Mouse (Mus musculus): Measurements from ENCODE around the gene Gpr108. TPM values are rescaled to one million over a fixed set of nuclear protein-coding genes. Genes with fewer than 3 reads are reported as not detected.
"Not testable (repeated sequence)": the region's sequence is repeated elsewhere in the genome, so short reads cannot be mapped to it uniquely, and the experiment has no call there.

Gene Gpr108
- total RNA-seq (2021) = 10 to 100 TPM; 18.1 to 19.3 TPM
- long read RNA-seq, experiment 1, transcript Gpr108-204 (17 exons, 2,405 nt) = major isoform, 14 of 34 reads
- long read RNA-seq, experiment 1, transcript Gpr108-201 (17 exons, 2,064 nt) = minor isoform, 12 of 34 reads
- long read RNA-seq, experiment 1, partial matches to known transcripts = 2 of 34 reads
- long read RNA-seq, experiment 1, other reads (novel, unspliced or antisense) = 6 of 34 reads
- long read RNA-seq, experiment 2, transcript Gpr108-201 (17 exons, 2,064 nt) = minor isoform, 8 of 31 reads
- long read RNA-seq, experiment 2, transcript Gpr108-204 (17 exons, 2,405 nt) = major isoform, 13 of 31 reads
- long read RNA-seq, experiment 2, partial matches to known transcripts = 2 of 31 reads
- long read RNA-seq, experiment 2, other reads (novel, unspliced or antisense) = 8 of 31 reads

DNA sequence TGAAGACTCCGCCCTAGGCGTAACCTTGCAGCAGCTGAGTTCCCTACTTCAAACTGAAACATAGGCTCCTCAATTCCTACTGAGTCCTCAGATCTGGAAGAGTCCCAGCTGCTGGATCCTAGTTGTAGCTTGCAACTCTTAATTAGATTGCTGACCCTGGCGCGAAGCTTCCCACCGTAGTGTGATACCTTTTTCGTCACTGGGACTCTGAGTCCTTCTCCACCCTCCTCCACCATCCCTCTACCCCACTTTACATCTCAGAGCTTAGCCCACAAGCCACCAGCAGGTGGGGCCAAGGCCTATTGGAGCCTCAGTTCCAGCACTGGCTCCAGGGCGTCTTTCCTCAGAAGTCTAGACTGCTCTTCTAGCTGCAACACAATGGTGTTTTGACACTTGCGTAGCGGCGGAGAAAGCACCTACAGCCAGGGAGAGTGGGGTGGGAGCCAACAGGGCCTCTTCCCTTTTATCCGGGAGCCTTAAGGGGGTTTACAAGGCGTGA is at the start of gene Gpr108:
TSS of gene Gpr108 (minus strand) at position 246 of the 499 bp plus-strand sequence.
- peak; percentile 89 to 92 for DNase-seq (ENCODE audit: low spot score in 2 of 2)
- intact Hi-C loops (cut with DNase I) = loop anchor here (1.0 to 2.0 kb wide), 2 partner anchors 29 to 87 kb away; no protein-coding TSS in a partner anchor

DNA sequence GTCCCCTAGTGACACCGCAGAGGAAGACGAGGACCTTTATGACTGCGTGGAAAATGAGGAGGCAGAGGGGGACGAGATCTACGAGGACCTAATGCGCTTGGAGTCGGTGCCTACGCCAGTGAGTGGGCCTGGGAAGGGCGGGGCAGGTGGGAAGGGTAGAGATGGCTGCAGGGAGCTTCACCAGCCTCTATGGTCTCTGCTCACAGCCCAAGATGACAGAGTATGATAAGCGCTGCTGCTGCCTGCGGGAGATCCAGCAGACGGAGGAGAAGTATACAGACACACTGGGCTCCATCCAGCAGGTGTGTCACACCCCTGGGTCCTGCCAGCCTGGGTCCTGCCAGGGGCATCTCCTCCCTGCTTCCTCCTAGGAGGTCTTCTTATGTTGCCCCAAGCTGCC is 48.8 kb upstream of the Gpr108 start:
- intact Hi-C loops (cut with DNase I) = no loop called here

DNA sequence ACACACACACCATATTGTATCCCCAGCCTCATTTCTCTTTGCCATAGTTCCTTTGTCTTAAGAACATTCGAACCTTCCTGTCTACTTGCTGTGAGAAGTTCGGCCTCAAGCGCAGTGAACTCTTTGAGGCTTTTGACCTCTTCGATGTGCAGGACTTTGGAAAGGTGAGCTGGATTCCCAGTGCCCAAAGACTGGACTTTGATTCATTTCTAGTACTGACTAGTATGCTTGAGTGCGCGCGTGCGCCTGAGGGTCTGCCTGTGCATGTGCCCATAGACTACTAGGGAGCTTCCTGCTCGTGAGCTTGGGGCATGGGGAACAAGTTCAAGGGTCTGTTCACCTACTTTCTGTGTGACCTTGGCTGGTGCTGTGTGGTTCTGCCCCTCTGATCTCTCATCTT is 47.7 kb upstream of the Gpr108 start:
- intact Hi-C loops (cut with DNase I) = no loop called here

More for the DNA sequence above, 48.8 kb upstream of the Gpr108 start:
- no peak for DNase-seq (ENCODE audit: low spot score in 2 of 2)

DNA sequence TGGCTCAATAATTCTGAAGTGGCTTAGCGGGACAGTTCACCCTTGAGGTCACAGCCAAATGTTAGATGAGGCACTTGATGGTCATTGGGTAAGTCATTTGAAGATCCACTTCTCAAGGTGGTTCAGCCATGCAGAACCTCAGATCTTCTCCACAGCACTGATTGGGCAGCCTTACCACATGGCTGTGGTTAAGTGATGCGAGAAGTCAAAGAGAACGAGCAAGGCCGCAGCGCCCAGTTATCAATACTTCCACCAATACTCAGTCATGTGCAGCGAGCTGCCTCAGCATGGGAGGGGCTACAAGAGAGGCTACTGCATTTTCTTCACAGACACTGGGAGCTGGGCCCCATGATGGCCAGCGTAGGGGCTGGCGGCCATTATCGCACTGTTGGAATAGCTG is 44.7 kb upstream of the Gpr108 start:
- intact Hi-C loops (cut with DNase I) = no loop called here
- DNase-seq (ENCODE audit: low spot score in 2 of 2) = no peak

More for the DNA sequence above, 47.7 kb upstream of the Gpr108 start:
- no peak for DNase-seq (ENCODE audit: low spot score in 2 of 2)

DNA sequence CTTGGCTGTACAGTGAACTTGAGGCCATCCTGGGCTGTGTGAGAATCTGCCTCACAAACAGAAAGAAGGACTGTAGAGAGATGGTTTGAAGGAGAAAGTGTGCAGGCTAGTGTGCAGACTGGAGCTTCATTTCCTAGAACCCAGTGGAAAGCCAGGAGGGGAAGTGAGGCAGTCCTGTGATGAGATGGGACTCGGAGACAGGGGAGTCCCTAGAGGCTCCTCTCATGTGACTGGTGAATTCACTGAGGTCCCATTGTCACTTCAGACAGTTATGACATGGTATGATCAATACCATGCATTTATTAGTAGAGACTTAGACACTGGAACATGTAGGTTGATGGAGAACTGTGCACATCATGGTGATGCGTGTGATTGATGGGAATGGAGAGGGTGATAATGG is 44.1 kb upstream of the Gpr108 start:
- DNase-seq (ENCODE audit: low spot score in 2 of 2) = no peak
- intact Hi-C loops (cut with DNase I) = no loop called here

DNA sequence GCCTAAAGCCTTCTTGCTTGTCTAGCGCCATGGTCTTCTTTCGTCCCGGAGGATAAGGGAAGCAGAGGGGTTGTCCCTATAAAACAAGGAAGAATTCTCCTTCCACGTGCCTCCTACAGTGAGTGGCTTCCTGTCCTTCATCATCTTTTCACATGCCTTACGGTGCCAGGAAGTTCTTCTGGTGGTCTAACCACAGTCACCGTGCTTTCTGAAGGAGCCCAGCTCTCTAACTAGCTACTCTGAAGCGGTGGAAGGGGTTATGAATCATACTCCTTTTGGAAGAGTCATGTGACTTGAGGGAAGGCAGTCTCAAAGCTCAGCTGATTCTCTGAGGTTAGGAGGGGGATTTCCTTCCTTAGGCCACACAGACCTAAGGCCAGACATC is 42.4 kb upstream of the Gpr108 start:
- no peak for DNase-seq (ENCODE audit: low spot score in 2 of 2)
- intact Hi-C loops (cut with DNase I) = no loop called here

DNA sequence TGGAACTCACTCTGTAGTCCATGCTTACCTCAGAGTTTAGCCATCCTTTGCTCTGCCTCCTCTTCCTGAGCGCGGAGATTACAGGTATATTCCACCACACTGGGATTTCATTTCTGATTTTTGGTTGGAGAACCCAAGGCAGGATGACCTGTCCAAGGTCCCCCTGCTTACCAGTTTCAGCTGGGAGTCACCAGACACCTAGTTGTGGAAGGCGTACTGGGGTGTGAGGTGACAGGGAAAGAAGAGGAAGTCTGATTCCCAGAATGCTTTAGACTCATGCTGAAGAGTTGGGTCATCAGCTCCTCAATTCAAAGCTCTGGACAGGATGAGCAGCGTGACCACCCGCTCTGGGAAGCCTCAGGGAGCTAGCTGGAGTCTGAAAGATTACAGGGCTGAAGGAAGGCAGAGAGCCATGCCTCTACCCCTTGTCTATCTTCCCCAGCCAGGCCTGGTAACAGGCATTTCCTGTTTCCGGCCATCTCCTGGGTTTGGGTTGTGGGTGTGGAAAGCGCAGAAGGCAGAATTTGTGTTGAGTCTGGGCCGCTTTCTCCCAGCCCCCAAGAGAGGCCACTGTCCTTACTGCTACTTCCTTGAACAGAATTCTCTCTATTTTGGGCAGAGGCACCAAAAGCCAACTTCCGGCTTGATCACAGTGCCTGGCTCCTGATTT is 41.9 kb upstream of the Gpr108 start:
- intact Hi-C loops (cut with DNase I) = no loop called here
- DNase-seq (ENCODE audit: low spot score in 2 of 2) = peak; percentile 18 to 30

DNA sequence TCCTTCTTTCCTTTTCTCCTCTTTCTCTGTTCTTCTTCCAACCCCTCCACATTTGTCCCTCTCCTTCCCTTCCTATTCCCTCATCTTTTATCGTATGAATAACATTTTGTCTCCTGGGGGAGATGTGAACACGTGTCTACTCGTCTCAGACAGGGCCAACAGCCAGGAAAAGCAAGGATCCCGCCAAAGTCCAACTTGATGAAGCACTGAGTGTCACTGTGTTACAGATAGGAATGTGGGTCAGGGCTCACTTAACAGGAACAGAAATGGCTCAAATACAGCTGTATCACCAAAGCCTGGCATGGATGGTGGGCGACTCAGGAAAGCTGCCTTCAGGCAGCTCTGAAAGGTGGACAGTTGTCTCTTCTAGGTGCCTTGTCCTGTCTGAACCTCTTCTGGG is 41.0 kb upstream of the Gpr108 start:
- intact Hi-C loops (cut with DNase I) = no loop called here
- DNase-seq (ENCODE audit: low spot score in 2 of 2) = no peak

DNA sequence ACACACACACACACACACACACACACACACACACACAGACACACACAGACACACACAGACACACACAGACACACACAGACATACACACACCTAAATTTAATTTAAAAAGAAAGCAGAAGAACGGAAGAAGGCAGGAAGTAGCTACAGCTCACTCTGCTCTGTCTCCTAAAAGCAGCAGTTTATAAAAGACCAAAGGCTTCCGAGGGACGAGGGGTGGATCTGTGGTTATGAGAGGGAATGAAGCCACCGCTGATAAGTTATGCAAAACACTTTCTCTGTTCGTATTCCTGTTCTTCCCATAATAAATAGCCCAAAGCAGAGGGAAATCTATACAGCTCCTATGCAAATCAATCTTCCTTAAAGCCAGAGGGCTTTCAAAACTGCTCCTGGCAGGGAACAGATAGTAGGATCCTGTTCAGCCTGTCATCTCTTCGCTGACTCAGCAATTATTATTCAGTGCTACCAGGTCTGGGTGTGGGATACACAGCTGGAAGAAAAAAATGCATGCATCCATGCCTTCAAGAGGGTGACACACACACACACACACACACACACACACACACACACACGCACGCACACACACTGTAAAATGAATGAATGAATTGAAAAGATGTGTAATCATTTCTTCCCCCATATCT is 38.6 kb upstream of the Gpr108 start:
- no peak for DNase-seq (ENCODE audit: low spot score in 2 of 2)

DNA sequence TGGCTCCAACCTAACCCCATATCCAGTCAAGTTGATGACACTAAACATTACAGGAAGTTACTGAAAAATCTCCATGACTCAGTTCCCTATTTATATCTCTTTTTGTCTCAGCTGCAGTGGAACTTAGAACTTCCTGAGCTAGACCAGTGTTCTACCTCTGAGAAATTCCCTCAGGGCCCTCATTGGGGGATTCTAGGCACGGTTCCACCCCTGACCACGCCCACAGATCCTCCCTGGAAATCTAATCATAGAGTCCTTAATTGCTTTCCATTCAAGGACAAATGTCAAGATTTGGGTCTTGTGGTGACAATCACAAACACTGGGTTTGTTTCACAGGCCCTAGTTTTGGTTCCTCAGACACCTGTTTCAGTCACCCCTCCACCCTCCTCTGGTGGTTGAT is 36.8 kb upstream of the Gpr108 start:
- intact Hi-C loops (cut with DNase I) = no loop called here
- no peak for DNase-seq (ENCODE audit: low spot score in 2 of 2)

More for the DNA sequence above, 38.6 kb upstream of the Gpr108 start:
- intact Hi-C loops (cut with DNase I) = no loop called here

DNA sequence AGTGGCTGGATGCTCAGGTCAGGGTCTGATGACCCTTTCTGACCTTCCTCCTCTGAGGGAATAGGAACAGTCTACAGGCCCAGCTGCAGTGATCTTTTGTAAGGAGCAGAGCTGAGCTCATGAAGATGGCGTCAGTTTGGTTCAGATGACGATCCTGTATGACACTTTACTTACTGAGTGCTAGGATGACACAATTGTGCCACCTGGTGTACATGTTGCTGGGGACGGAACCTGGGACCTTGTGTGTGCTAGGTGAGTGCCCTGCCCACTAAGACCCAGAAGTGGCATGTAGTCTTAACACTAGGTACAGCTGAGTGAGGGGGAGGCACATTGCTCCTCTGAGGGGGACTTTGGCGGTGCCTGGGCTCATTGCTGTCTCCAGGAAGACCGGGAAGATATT is 35.7 kb upstream of the Gpr108 start:
- intact Hi-C loops (cut with DNase I) = no loop called here
- no peak for DNase-seq (ENCODE audit: low spot score in 2 of 2)

DNA sequence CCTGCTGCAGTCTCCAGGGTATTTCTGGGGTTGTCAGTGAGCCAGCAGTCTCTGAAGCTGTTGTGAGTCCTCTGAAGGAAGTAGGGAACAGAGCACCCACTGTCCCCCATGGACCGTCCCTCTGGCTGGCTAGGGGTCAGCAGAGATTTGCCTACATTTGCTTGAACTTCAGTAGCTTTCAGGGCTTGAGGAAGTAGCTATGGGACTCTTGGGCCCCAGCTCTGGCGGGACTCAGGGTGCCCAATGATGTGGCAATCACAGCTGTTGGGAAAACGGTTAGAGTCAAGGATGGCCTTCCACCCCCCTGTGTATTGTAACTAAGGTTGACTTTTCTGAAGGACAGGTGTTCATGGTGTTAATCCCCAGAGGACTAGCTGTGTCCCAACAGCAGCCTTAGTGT is 32.2 kb upstream of the Gpr108 start:
- intact Hi-C loops (cut with DNase I) = no loop called here
- DNase-seq (ENCODE audit: low spot score in 2 of 2) = peak in 1 of 2 experiments; percentile 19

DNA sequence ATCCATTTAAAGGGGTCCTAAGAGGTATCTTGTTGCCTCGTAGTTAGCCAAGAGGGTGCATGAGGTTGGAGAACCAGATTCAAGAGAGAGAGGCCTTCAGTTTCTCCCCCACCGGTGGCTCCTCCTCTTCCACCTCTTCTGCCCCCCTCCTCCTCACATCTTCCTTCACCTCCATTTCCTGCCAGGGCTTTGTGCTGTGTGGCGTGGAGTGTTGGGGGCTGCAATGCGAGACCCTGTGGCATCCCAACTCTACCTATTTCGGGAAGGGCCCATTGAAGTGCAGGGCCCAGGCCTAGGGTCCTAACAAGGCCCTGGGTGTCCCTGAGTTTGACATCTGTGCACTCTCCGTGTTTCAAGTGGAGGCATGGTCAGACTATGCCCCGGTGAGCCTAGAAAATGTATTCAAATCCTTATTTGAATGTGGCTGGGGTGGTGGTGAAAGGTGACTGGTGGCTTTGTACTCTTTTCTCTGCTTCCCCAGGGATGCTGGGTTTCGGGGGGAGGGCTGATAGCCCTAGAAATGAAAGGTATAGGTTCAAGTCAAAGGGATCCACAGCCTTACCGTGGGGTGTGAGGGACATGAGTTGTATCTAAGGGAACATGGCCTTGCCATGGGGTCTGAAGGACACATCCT is 31.5 kb upstream of the Gpr108 start:
- intact Hi-C loops (cut with DNase I) = loop anchor here (5.0 kb wide), 2 partner anchors 58 to 182 kb away; no protein-coding TSS in a partner anchor
- no peak for DNase-seq (ENCODE audit: low spot score in 2 of 2)

DNA sequence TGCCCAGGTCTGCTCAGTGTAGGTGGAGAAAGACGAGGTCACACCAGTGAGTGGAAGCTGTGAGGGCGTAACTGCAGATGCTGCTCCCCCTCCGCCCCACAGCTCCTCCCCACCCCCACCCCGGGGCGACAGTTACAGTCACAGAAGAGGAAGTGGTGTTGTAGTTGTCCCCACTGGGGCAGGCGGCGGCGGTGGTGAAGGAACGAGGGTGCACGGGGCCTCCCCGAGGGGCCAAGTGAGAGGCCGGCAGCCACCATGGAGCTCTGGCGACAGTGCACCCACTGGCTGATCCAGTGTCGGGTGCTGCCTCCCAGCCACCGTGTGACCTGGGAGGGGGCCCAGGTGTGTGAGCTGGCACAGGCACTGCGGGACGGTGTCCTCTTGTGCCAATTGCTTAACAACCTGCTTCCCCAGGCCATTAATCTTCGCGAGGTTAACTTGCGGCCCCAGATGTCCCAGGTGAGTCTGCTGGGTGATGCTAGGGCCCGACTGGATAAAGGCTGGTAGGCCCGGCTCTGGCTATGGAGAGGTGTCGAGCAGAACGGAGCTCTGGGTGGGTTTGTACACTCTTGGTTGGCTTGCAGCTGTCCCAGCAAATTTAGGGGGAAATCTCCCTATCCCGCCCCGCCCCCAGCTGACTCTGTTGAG is 30.8 kb upstream of the Gpr108 start, which contains the start of gene Vav1:
TSS of gene Vav1 (plus strand) at position 158 of the 648 bp plus-strand sequence.
- intact Hi-C loops (cut with DNase I) = loop anchor here (5.0 kb wide), 2 partner anchors 58 to 182 kb away; no protein-coding TSS in a partner anchor
- peak in 1 of 2 experiments; percentile 28 for DNase-seq (ENCODE audit: low spot score in 2 of 2)

DNA sequence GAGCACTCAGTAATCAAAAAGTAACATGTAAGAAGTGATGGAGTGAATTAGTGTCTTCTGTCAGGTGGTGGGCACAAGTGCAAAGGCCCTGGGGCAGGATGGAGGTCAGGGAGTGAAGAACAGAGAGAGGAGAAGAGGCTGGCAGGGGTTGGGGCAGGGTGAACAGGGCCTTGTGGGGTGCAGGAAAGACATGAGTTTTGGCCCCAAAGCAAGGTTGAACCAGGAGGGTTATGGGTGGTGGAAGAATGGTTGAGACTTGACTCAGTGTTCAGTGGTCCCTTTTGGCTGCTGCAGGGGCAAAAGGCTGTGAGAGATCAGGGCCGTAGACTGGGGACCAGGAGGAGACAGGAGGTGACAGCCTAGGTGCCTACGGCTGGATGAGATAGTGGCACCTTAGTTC is 30.3 kb upstream of the Gpr108 start:
- intact Hi-C loops (cut with DNase I) = loop anchor here (5.0 kb wide), 2 partner anchors 59 to 181 kb away; no protein-coding TSS in a partner anchor
- DNase-seq (ENCODE audit: low spot score in 2 of 2) = no peak

DNA sequence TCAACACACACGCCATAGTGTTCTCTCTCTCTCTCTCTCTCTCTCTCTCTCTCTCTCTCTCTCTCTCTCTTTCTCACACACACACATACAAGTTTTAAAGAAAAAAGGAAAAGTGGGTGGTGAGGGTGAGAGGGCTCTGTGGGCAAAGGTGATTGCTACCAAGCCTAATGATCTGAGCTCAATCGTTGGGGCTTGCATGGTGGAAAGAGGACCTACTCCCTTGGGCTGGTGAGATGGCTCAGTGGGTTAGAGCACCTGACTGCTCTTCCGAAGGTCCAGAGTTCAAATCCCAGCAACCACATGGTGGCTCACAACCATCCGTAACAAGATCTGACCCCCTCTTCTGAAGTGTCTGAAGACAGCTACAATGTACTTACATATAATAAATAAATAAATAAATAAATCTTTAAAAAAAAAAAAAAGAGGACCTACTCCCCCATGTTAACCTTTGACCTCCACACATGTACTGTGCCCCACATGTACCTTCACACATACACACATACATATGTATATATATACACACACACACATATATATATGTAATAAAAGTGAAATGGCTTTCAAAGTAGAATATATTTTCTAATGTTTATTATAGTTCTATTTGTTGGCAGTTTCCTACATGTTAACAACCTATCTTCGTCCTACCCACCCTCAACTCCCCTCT is 29.5 kb upstream of the Gpr108 start:
- not testable (repeated sequence) for DNase-seq (ENCODE audit: low spot score in 2 of 2)
- intact Hi-C loops (cut with DNase I) = loop anchor here (2.0 to 5.0 kb wide), 3 partner anchors 29 to 180 kb away; partner anchors contain the start of genes Gpr108 and Trip10

DNA sequence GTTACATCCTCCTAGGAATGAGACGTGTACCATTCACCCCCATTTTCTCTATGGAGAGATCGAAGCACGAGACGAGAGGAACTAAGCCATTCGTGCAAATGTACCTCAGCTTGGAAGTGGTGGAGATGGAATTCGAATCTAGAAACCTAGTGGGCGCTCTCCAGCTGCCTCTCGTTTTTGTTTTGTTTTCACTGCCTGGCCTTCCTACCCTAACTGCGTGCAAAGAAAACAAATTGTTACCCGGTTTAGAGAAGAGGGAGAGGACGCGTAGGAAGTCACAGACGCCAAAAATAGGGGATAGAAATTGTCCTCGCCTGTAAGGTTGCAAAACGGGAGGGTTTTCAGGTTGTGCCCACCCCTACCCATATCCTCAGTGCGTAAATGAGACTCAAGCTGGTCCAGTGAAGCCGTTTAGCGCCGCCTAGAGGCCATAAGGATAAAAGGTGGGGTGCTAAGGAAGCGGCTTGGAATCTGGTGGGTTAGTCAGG is 28.4 kb upstream of the Gpr108 start:
- DNase-seq (ENCODE audit: low spot score in 2 of 2) = peak; percentile 79 to 88

DNA sequence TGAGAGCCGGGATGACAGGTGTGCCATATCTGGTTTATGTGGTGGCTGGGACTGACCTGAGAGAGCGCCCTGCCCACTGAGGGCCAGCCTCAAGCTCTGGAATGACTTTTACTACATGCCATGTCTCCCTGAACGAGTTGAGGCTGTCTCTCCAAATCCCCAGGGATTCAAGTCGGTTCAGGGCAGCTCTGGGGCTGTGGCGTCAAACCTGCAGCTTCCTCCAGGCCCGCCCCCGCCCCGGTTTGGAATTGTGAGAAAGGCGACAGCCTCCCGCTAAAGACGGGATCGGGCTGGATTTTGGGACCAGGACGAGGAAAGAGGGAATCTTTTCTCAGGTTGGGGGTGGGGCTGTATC is 27.7 kb upstream of the Gpr108 start:
- no peak for DNase-seq (ENCODE audit: low spot score in 2 of 2)
- intact Hi-C loops (cut with DNase I) = loop anchor here (2.0 to 5.0 kb wide), 3 partner anchors 27 to 179 kb away; partner anchors contain the start of genes Gpr108 and Trip10

More for the DNA sequence above, 28.4 kb upstream of the Gpr108 start:
- intact Hi-C loops (cut with DNase I) = loop anchor here (2.0 to 5.0 kb wide), 3 partner anchors 28 to 179 kb away; partner anchors contain the start of genes Gpr108 and Trip10
